Mouse (Mus musculus): ENCODE measurements around the gene Pcdh9.

Gene Pcdh9

GRCm38 (mm10) chr14:93009147-93010064 lies 881.1 kb downstream of the Pcdh9 start:
- no peak for DNase-seq (ENCODE audit: low spot score)
